In the genomic region with DNA sequence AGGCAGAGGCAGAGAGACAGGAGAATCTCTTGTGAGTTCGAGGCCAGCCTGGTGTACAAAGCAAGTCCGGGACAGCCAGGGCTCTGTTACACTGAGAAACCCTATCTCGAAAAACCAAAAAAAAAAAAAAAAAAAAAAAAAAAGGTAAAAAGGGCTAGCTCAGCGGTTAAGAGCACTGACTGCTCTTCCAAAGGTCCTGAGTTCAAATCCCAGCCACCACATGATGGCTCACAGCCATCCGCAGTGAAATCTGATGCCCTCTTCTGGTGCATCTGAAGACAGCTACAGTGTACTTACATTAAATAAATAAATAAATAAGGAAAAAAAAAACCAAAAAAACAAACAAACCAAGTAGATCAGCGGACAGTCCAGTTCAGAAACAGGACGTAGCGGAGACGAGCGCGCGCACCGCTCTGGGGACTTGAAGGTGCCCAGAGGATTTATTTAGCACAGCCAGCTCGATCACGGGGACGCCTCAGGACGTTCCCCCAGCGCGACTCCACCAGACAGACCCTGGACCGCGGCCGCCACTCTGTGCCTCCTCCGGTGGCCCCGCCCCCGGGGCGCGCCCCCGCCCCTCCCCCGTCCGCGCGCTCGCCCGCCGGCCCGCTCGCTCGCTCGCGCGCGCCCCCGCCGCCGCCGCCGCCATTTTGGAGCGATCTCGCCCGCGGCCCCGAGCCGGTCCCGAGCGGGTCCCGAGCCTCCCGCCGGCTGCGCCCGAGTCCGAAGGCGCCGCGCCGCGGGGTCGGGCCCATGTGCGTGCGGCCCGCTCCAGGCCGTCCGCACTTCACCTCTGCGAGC, we compare ENCODE assay signal across 8 mouse cellular contexts. TPM values are rescaled to one million over a fixed set of nuclear protein-coding genes. Genes with fewer than 3 reads are reported as not detected.
DNase-seq lines count a peak whose midpoint lies in the region; ATAC-seq lines count a peak whose summit lies in the region.

A gene (plus strand): TSS at position 639 of the 801 bp plus-strand sequence.

- H3K9ac ChIP-seq in embryonic facial prominence, embryonic 12.5 days = peak within 1 kb of the TSS; percentile 95
- peak within 1 kb of the TSS; percentile 89 for H3K9ac ChIP-seq in midbrain, embryonic 12.5 days (replicated peaks)

- H3K4me3 ChIP-seq in embryonic facial prominence, embryonic 12.5 days = peak within 1 kb of the TSS; percentile 87
- peak within 1 kb of the TSS; percentile 93 for H3K4me3 ChIP-seq in limb, embryonic 10.5 days
- H3K4me3 ChIP-seq in midbrain, embryonic 12.5 days = peak within 1 kb of the TSS; percentile 73

- H3K27ac ChIP-seq in embryonic facial prominence, embryonic 12.5 days = peak within 1 kb of the TSS; percentile 88
- H3K27ac ChIP-seq in limb, embryonic 10.5 days = peak within 1 kb of the TSS; percentile 97
- peak within 1 kb of the TSS; percentile 90 for H3K27ac ChIP-seq in midbrain, embryonic 12.5 days (replicated peaks)

- DNase-seq in 3134 (ENCODE audit: extremely low read depth, insufficient read length, low spot score) = peak; percentile 83
- peak; percentile 89 for DNase-seq in adrenal gland, postnatal 25 days
- peak; percentile 99 for DNase-seq in heart, adult 11 months
- DNase-seq in kidney, adult 18-20 months = peak; percentile 84
- peak; percentile 93 for DNase-seq in limb, embryonic 10.5 days (ENCODE audit: low spot score)
- peak; percentile 91 for DNase-seq in skeletal muscle tissue, adult 2 months (ENCODE audit: low read depth, low spot score)

- H3K36me3 ChIP-seq in embryonic facial prominence, embryonic 12.5 days = peaks cover 8% of the 10 kb centered on the region
- peaks cover 9% of the 10 kb centered on the region for H3K36me3 ChIP-seq in limb, embryonic 10.5 days
- peaks cover 9% of the 10 kb centered on the region for H3K36me3 ChIP-seq in midbrain, embryonic 12.5 days

- H3K4me2 ChIP-seq in embryonic facial prominence, embryonic 12.5 days (replicated peaks) = peak within 1 kb of the TSS; percentile 88
- peak within 1 kb of the TSS; percentile 78 for H3K4me2 ChIP-seq in midbrain, embryonic 12.5 days (replicated peaks)

- no peaks in the 10 kb centered on the region for H3K27me3 ChIP-seq in embryonic facial prominence, embryonic 12.5 days
- H3K27me3 ChIP-seq in limb, embryonic 10.5 days (ENCODE audit: low read depth, poor library complexity, severe bottlenecking) = no peaks in the 10 kb centered on the region
- H3K27me3 ChIP-seq in midbrain, embryonic 12.5 days = no peaks in the 10 kb centered on the region

- H3K4me1 ChIP-seq in embryonic facial prominence, embryonic 12.5 days = peaks cover 19% of the 10 kb centered on the region
- peaks cover 19% of the 10 kb centered on the region for H3K4me1 ChIP-seq in limb, embryonic 10.5 days
- peaks cover 24% of the 10 kb centered on the region for H3K4me1 ChIP-seq in midbrain, embryonic 12.5 days

- WGBS in embryonic facial prominence, embryonic 12.5 days = 3% methylated on average over 56 of the region's 73 CpGs
- 3% methylated on average over 71 of the region's 73 CpGs for WGBS in limb, embryonic 10.5 days
- 4% methylated on average over 64 of the region's 73 CpGs for WGBS in midbrain, embryonic 12.5 days

- H3K9me3 ChIP-seq in embryonic facial prominence, embryonic 12.5 days = no peaks in the 10 kb centered on the region
- H3K9me3 ChIP-seq in limb, embryonic 10.5 days (replicated peaks) = no peaks in the 10 kb centered on the region
- no peaks in the 10 kb centered on the region for H3K9me3 ChIP-seq in midbrain, embryonic 12.5 days

- ATAC-seq in embryonic facial prominence, embryonic 12.5 days (ENCODE audit: insufficient number of reproducible peaks, insufficient read depth, low FRiP score, low TSS enrichment) = peak; percentile 79
- peak; percentile 90 for ATAC-seq in midbrain, embryonic 12.5 days (ENCODE audit: low FRiP score, low read depth)

RNA-seq across cellular contexts. Expression of the gene that starts here (rescaled TPM):
- total RNA-seq in adrenal gland, postnatal 25 days (2021) = 43.3 and 45.8 TPM in 2 replicates
- polyA plus RNA-seq in embryonic facial prominence, embryonic 12.5 days (2016; fragmentation: Nextera tagmentation; extraction: Ambion mirVana) = 38.9 and 41.9 TPM in 2 replicates
- 15.4 and 21.2 TPM in 2 replicates for polyA plus RNA-seq in limb, embryonic 10.5 days (2016; fragmentation: Nextera tagmentation; extraction: Ambion mirVana)
- 63.7 and 68.5 TPM in 2 replicates for polyA plus RNA-seq in midbrain, embryonic 12.5 days (2016; fragmentation: Nextera tagmentation; extraction: Ambion mirVana)

Comparison
In these comparisons a context has a peak if more than half of its experiments do, and no peak if none do; other contexts are left out.
1. Peak in every context shown above with its lines: DNase-seq, ATAC-seq, H3K4me3 ChIP-seq and H3K27ac ChIP-seq.